Mouse (Mus musculus): Measurements from ENCODE around the gene Tada3. TPM values are rescaled to one million over a fixed set of nuclear protein-coding genes. Genes with fewer than 3 reads are reported as not detected.

Tada3 gene
- 10 to 100 TPM; 47.0 to 49.6 TPM for total RNA-seq (2021)
- long read RNA-seq, experiment 1, transcript Tada3-201 (9 exons, 2,848 nt): major isoform, 10 of 64 reads
- long read RNA-seq, experiment 1, partial matches to known transcripts: 4 of 64 reads
- long read RNA-seq, experiment 1, other reads (novel, unspliced or antisense): 49 of 64 reads
- long read RNA-seq, experiment 2, transcript Tada3-201 (9 exons, 2,848 nt): major isoform, 7 of 46 reads
- long read RNA-seq, experiment 2, partial matches to known transcripts: 20 of 46 reads
- long read RNA-seq, experiment 2, other reads (novel, unspliced or antisense): 19 of 46 reads

DNA sequence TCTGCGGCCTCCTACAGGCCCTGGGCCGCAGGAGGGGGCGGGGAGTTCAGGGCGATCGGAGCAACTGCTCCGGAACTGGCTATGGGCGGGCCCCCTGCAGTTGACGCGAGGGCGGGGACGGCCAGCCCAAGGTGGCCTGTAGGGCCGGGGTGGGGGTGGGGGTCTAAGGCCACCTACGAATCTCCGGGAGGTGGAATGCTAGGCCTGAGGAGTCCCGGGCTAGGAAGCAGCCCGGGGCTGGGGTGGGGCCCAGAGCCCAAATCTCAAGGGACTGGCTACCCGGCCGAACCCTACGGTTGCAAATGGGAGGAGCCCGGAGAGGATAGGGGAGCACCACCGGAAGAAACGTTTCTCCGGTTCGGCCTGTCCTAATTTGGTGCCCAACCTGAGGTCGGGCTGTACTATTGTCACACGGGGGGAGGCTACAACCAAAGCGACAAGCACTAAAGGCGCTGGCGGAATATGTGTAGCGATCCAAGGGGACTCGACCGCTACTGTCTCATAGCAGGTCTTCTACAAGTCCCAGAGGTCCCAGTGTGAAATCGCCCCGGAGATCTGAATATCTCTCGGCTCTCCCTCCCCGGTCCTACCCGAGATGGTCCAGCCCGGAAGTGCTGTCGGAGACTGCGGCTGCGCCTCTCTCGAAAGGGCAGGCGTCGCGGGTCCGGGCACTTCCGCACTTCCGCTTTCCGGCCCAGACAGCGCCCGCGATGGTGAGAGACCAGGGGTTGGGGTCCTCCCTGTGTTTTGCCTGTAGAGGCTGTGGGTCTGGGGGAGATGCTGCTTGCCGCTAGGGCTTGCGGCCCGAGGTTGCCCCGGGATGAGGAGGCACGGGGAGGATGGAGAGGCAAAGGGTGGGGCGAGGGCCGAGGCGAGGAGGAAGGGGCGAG lies at the start of gene Tada3, which contains the start of gene Arpc4:
Gene Tada3 (minus strand): TSS at position 388 of the 890 bp plus-strand sequence.
Gene Arpc4 (plus strand): TSS at position 620 of the 890 bp plus-strand sequence.
- no peak; the same call in 1 of the 2 replicates for TF ChIP-seq CTCF (IDR thresholded peaks at IDR 0.05)
- intact Hi-C loops (cut with DNase I): loop anchor here (2.0 to 5.0 kb wide), 3 partner anchors 33 to 330 kb away; partner anchors contain the start of genes Mtmr14 and Thumpd3
- Histone ChIP-seq H3K27ac (peak within 1 kb of the TSS; percentile 100), H3K4me3 (peak within 1 kb of the TSS; percentile 93)
- DNase-seq (ENCODE audit: extremely low spot score in 1 of 2, low spot score in 2 of 2): peak; percentile 88 to 89

DNA sequence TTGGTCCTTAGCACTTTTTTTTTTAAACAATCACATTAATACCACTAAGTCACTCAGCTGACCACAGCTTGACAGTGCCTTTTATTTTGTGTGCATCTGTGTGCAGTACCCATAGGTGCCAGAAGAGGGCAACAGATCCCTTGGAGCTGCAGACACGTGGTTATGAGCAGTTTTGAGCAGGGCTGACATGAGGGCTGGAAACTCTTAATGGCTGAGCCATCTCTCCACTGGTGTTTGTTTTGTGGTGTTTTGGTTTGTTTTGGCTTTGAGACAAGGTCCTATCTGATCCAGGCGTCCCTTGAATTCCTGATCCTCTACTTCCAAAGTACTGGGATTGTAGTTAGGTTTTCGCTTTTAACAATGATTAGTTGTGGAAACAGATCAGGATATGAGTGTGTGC lies 49.7 kb upstream of the Tada3 start:
- no peak overlapping the region for H3K4me3 ChIP-seq
- no peak overlapping the region for H3K27ac ChIP-seq
- no peak for DNase-seq (ENCODE audit: extremely low spot score in 1 of 2, low spot score in 2 of 2)
- peak; percentile 50 for TF ChIP-seq CTCF (IDR thresholded peaks at IDR 0.05)
- intact Hi-C loops (cut with DNase I): no loop called here

DNA sequence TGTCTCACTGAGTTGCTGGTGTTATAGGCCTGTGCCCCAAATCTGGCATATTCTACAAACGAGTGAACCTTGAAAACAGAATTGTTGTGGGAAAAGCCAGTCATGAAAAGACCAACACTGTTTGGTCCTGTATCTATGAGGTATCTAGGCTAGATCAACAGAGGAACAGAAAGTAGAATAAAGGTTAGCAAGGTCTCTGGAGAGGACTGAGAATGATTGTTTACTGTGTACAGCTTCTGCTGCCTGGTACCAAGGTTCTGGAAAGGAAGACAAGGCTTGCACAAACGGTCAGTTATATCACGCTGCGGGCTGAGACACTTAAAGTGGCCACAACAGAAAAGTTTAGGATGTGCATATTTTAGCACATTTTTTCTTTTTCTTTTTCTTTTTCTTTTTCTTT lies 49.0 kb upstream of the Tada3 start:
- Histone ChIP-seq H3K27ac (no peak overlapping the region), H3K4me3 (no peak overlapping the region)
- DNase-seq (ENCODE audit: extremely low spot score in 1 of 2, low spot score in 2 of 2): no peak
- TF ChIP-seq CTCF (IDR thresholded peaks at IDR 0.05): no peak
- intact Hi-C loops (cut with DNase I): no loop called here

DNA sequence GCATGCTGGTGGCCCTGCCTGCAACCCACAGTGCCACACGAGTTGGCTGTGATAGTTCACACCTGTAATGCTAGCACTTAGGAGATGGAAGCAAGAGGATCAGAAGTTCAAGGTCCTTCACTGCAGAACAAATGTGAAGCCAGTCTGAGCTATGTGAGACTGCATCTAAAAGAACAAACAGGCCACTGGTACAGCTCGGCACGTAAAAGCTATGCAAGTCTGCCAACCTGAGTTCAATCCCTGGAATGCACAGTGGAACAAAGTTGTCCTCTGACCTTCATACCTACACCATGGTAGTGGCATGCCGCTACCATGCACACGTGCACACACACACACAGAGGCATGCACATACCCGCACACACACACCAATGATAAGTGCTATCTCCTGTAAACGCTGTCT lies 46.5 kb upstream of the Tada3 start:
- Histone ChIP-seq H3K27ac (no peak overlapping the region), H3K4me3 (no peak overlapping the region)
- intact Hi-C loops (cut with DNase I): no loop called here
- DNase-seq (ENCODE audit: extremely low spot score in 1 of 2, low spot score in 2 of 2): no peak
- peak; percentile 37 for TF ChIP-seq CTCF (IDR thresholded peaks at IDR 0.05)

DNA sequence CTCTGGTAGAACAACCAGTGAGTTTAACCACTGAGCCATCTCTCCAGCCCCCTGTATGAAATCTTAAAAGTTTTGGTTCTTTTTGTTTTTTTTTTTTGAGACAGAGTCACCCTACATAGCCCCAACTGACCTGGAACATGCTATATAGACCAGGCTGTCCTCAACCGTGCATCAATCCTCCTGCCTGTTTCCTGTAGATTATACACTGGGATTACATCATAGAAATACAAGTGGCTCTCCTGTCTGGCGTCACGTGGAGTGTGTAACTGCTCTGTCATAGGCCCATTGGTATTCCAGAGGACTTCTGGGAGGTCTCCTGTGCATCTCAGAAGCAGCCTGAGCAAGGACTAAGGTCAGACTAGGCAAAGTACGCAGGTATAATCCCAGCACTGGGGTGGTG lies 45.3 kb upstream of the Tada3 start:
- DNase-seq (ENCODE audit: extremely low spot score in 1 of 2, low spot score in 2 of 2): no peak
- Histone ChIP-seq H3K27ac (no peak overlapping the region), H3K4me3 (no peak overlapping the region)
- no peak for TF ChIP-seq CTCF (IDR thresholded peaks at IDR 0.05)
- intact Hi-C loops (cut with DNase I): no loop called here

DNA sequence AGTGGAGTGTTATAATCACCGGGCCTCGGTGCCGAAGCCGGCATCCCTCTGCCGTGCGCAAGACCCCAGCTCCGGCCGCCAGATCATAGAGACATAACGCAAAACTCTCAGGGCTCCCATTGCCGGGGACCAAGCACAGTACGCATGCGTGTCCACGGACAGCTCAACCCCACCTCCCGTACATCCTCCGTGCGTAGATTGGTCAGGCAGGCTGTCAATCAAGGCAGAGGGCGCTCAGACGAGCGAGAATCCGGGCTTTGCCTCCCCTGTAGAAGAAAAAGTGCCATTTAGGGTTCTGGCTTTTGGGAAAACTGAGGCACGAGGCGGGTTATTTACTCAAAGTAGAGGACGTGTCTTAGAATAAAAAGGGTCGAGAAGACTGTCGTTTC lies 41.5 kb upstream of the Tada3 start, which contains the start of gene Rpusd3:
Gene Rpusd3 (minus strand): TSS at position 142 of the 389 bp plus-strand sequence.
- Histone ChIP-seq H3K4me3 (peak within 1 kb of the TSS; percentile 87), H3K27ac (peak within 1 kb of the TSS; percentile 84)
- intact Hi-C loops (cut with DNase I): loop anchor here (2.0 kb wide), 1 partner anchor 26 kb away; no protein-coding TSS in a partner anchor

DNA sequence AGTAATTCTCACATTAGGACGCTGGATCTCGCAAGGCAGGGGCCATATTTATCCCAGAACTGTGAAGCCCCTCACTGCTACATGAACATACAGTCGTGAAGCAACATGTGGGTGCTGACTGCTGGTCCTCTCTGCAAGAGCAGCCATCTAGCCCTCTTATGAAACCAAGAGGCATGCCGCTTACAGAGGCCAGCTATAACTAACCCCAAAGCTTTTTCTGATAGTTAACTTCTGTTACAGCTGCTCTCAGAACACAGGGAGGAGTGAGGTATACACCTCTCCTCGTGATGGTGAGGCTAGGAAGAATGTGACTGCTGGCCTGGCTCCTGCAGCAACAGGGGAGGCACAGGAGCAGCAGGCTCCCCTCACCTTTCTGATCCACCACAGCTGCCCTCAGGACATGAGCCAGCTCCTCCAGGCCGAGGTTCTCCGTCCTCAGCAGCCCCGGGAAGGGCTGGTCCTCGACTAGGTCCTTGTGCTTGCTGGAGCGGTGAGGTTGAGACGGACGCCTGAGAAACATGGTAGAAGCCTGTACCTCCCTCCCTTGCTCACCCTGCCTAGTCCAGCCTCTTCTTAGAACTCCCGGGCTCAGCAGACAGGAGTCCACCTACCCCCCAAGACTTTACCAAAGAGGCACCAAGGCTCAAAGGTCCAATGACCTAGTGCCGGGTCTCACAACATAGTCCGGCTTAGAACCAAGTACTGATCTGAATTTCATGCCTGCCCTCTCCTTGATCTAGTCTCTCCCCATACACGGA lies 40.9 kb upstream of the Tada3 start:
- intact Hi-C loops (cut with DNase I): loop anchor here (2.0 kb wide), 1 partner anchor 26 kb away; no protein-coding TSS in a partner anchor
- no peak for TF ChIP-seq CTCF (IDR thresholded peaks at IDR 0.05)
- DNase-seq (ENCODE audit: extremely low spot score in 1 of 2, low spot score in 2 of 2): peak in 1 of 2 experiments; percentile 24
- Histone ChIP-seq H3K27ac (peak overlapping the region; percentile 84), H3K4me3 (peak overlapping the region; percentile 87)

More for the DNA sequence above, 41.5 kb upstream of the Tada3 start, which contains the start of gene Rpusd3:
- peak; percentile 97 to 99 for DNase-seq (ENCODE audit: extremely low spot score in 1 of 2, low spot score in 2 of 2)
- TF ChIP-seq CTCF (IDR thresholded peaks at IDR 0.05): no peak

DNA sequence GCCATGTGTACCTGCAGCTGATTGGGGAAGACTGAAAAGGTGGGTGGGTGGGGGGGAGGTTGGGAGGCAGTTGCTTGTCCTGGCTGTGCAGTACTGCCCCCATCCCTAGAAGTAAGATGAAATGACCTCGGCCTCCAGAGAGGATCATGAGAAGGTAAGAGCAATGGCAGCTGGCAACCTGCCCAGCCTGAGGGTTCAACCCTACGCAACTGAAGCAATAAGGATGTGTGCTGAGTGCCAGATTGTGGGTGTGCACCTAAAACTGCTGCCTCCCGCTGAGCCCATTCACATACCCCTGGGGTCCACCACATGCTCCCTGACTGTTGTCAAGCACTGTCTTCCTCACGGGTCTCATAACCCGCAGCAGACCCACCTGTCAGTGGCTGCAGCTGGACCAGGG lies 38.7 kb upstream of the Tada3 start:
- no peak for DNase-seq (ENCODE audit: extremely low spot score in 1 of 2, low spot score in 2 of 2)
- intact Hi-C loops (cut with DNase I): no loop called here
- Histone ChIP-seq H3K27ac (no peak overlapping the region), H3K4me3 (no peak overlapping the region)
- TF ChIP-seq CTCF (IDR thresholded peaks at IDR 0.05): no peak

DNA sequence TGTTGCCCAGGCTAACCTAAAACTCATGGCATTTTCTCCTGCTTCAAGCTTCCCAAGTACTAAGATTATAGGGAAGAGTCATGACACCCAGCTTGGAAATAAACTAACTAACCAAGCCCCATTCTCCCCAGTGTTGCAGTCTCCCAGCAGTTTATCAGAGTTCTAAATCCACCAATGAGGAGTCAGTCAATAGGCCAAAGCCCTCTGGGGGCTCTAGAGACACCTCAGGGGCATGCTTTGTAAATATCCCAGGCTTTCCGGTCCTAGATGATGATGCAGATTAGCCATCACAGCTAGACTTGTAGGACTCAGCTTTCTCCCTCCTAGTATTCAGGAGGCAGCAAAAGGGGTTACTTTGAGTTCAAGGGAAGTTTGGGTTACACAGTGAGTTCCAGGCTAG lies 32.3 kb upstream of the Tada3 start:
- DNase-seq (ENCODE audit: extremely low spot score in 1 of 2, low spot score in 2 of 2): no peak
- Histone ChIP-seq H3K4me3 (no peak overlapping the region), H3K27ac (no peak overlapping the region)
- no peak for TF ChIP-seq CTCF (IDR thresholded peaks at IDR 0.05)
- intact Hi-C loops (cut with DNase I): no loop called here

DNA sequence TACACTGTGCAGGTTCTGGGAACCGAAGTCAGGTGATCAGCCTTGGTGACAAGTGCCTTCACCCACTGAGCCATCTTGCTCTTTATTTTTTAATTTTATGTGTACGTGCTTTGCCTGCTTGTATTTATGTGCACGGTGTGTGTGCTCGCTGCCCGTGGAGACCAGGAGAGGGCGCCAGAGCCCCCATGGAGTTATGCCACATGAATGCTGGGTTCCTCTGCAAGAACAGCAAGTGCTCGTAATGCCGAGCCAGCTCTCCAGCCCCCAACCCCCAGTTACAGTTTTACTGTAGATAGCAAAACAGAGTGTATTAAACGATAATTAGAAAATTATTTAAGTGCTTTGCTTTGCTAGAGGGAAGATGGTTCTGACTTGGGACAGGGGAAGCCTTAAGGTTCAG lies 29.0 kb upstream of the Tada3 start:
- no peak overlapping the region for H3K27ac ChIP-seq

DNA sequence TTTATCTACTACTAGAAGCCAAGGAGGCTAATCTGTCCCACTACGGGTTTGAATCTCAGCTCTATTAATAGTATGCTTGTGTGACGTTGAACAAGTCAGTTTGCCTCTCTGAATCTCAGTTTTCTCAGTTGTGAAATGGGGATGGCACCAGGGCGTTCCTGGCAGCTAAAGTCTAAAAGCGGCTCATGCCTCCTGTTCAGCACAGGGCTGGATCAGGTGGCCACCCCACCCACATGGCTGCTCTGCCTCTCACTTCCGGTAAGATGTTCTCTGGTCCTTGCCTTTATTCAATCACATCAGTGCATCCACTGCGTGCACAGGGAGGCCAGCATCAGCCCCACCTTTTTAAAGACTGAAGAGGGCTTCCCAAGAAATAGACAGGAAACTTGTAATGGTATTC lies 27.8 kb upstream of the Tada3 start:
- intact Hi-C loops (cut with DNase I): no loop called here

More for the DNA sequence above, 29.0 kb upstream of the Tada3 start:
- no peak for DNase-seq (ENCODE audit: extremely low spot score in 1 of 2, low spot score in 2 of 2)
- TF ChIP-seq CTCF (IDR thresholded peaks at IDR 0.05): peak; percentile 31
- no peak overlapping the region for H3K4me3 ChIP-seq
- intact Hi-C loops (cut with DNase I): no loop called here

More for the DNA sequence above, 27.8 kb upstream of the Tada3 start:
- TF ChIP-seq CTCF (IDR thresholded peaks at IDR 0.05): no peak
- Histone ChIP-seq H3K4me3 (no peak overlapping the region), H3K27ac (peak overlapping the region; percentile 58)
- DNase-seq (ENCODE audit: extremely low spot score in 1 of 2, low spot score in 2 of 2): peak in 1 of 2 experiments; percentile 46

Measured in left cerebral cortex, adult 2 months (tissue).